Mouse (Mus musculus) hindbrain, embryonic 15.5 days (tissue): ENCODE results near the gene Slc2a3. TPM values are rescaled to one million over a fixed set of nuclear protein-coding genes. Genes with fewer than 3 reads are reported as not detected.
A peak's percentile ranks its signal among the peaks of the same experiment; 100 is the strongest.

Source experiments
- ATAC-seq: fragments of 200-750 bp; cut with Nextera tagmentation; 2 replicates; pipeline ENCODE4 v1.8.0; 2017; ENCODE audit warnings: low read depth, moderate number of reproducible peaks, moderate TSS enrichment; ENCODE audit not compliant: low FRiP score
- H3K27ac ChIP-seq: fragments of 300-500 bp; sonication (generic); replicated peaks from 2 replicates; pipeline ENCODE4 v1.5.1; 2015; ENCODE audit warnings: mild to moderate bottlenecking, inconsistent platforms
- H3K27me3 ChIP-seq: fragments of 300-500 bp; sonication (generic); 2 replicates; pipeline ENCODE4 v1.6.1; 2015; ENCODE audit warnings: control low read depth, inconsistent platforms
- H3K36me3 ChIP-seq: fragments of 300-500 bp; sonication (generic); 2 replicates; pipeline ENCODE4 v1.6.1; 2015; ENCODE audit warnings: control low read depth, inconsistent platforms
- H3K4me1 ChIP-seq: fragments of 300-500 bp; sonication (generic); replicated peaks from 2 replicates; pipeline ENCODE4 v1.6.1; 2015; ENCODE audit warnings: control low read depth, inconsistent platforms
- H3K4me2 ChIP-seq: fragments of 300-500 bp; sonication (generic); 2 replicates; pipeline ENCODE4 v1.6.1; 2015; ENCODE audit warnings: moderate library complexity, mild to moderate bottlenecking, inconsistent platforms
- H3K4me3 ChIP-seq: fragments of 300-500 bp; sonication (generic); 2 replicates; pipeline ENCODE4 v1.5.1; 2015; ENCODE audit warnings: mild to moderate bottlenecking, inconsistent platforms
- H3K9ac ChIP-seq: fragments of 300-500 bp; sonication (generic); 2 replicates; pipeline ENCODE4 v1.6.1; 2015; ENCODE audit warnings: inconsistent platforms
- H3K9me3 ChIP-seq: fragments of 300-500 bp; sonication (generic); 2 replicates; pipeline ENCODE4 v1.6.1; 2016; ENCODE audit warnings: control low read depth, inconsistent platforms
- WGBS: fragments of 180-500 bp; shearing (Covaris S2); methylation state at CpG from one replicate; pipeline ENCODE4 v1.1.7; 2015; 5-methylcytosine and 5-hydroxymethylcytosine counted together
- polyA plus RNA-seq: library from polyadenylated mRNA; unstranded; fragments of >200 nt; fragmentation: Nextera tagmentation; extraction: Ambion mirVana; gene quantifications from 2 replicates; pipeline ENCODE4 v1.2.1, GENCODE M21; 2015

Gene Slc2a3
- polyA plus RNA-seq, 1 experiment from 2014 or later: 44.5 TPM

- Histone ChIP-seq H3K36me3 (no peaks in the 10 kb centered on the region), H3K9me3 (no peaks in the 10 kb centered on the region), H3K27ac (peak overlapping the region; percentile 39; the same call in 1 of the 2 replicates), H3K27me3 (no peaks in the 10 kb centered on the region), H3K4me2 (peak overlapping the region; percentile 83), H3K4me3 (peak overlapping the region; percentile 78), H3K4me1 (peaks cover 43% of the 10 kb centered on the region), H3K9ac (peak overlapping the region; percentile 81)
- peak; percentile 81 for ATAC-seq
- 0% methylated on average over 37 of the region's 38 CpGs for WGBS
Measured at GRCm38 (mm10) chr6:122820071-122820798, 18.8 kb upstream of the Slc2a3 start.

- WGBS: 2% methylated on average over 52 of the region's 61 CpGs
- H3K4me3 ChIP-seq: peak within 1 kb of the TSS; percentile 78
- ATAC-seq: peak; percentile 85
- peak within 1 kb of the TSS; percentile 54; the same call in 1 of the 2 replicates for H3K27ac ChIP-seq
- H3K9ac ChIP-seq: peak within 1 kb of the TSS; percentile 81
- H3K36me3 ChIP-seq: no peaks in the 10 kb centered on the region
- H3K4me2 ChIP-seq: peak within 1 kb of the TSS; percentile 83
- H3K27me3 ChIP-seq: no peaks in the 10 kb centered on the region
- peaks cover 41% of the 10 kb centered on the region for H3K4me1 ChIP-seq
- H3K9me3 ChIP-seq: no peaks in the 10 kb centered on the region
Measured at GRCm38 (mm10) chr6:122819306-122820070, 18.0 kb upstream of the Slc2a3 start, which contains the start of gene Foxj2. TSS of gene Foxj2 (plus strand) at chr6:122819914.

- H3K36me3 ChIP-seq: no peaks in the 10 kb centered on the region
- no peak for ATAC-seq
- no peaks in the 10 kb centered on the region for H3K27me3 ChIP-seq
- H3K4me1 ChIP-seq: peaks cover 12% of the 10 kb centered on the region
- no peak overlapping the region for H3K4me2 ChIP-seq
- H3K4me3 ChIP-seq: no peak overlapping the region
- H3K27ac ChIP-seq: no peak overlapping the region
- no peak overlapping the region for H3K9ac ChIP-seq
- no peaks in the 10 kb centered on the region for H3K9me3 ChIP-seq
- WGBS: 93% methylated on average over 4 of the region's 4 CpGs
Measured at GRCm38 (mm10) chr6:122813640-122814039, 12.2 kb upstream of the Slc2a3 start.

- no peak for ATAC-seq
- H3K4me3 ChIP-seq: no peak overlapping the region
- no peak overlapping the region for H3K27ac ChIP-seq
- 91% methylated on average over 4 of the region's 4 CpGs for WGBS
- H3K27me3 ChIP-seq: no peaks in the 10 kb centered on the region
- no peak overlapping the region for H3K9ac ChIP-seq
- no peaks in the 10 kb centered on the region for H3K9me3 ChIP-seq
- H3K36me3 ChIP-seq: no peaks in the 10 kb centered on the region
- peaks cover 12% of the 10 kb centered on the region for H3K4me1 ChIP-seq
- no peak overlapping the region for H3K4me2 ChIP-seq
Measured at GRCm38 (mm10) chr6:122812716-122813115, 11.3 kb upstream of the Slc2a3 start.

- no peaks in the 10 kb centered on the region for H3K36me3 ChIP-seq
- H3K27me3 ChIP-seq: no peaks in the 10 kb centered on the region
- peak overlapping the region; percentile 99 for H3K27ac ChIP-seq
- ATAC-seq: no peak
- no peaks in the 10 kb centered on the region for H3K9me3 ChIP-seq
- peak overlapping the region; percentile 80 for H3K4me2 ChIP-seq
- peak overlapping the region; percentile 85 for H3K4me3 ChIP-seq
- peaks cover 12% of the 10 kb centered on the region for H3K4me1 ChIP-seq
- H3K9ac ChIP-seq: peak overlapping the region; percentile 20; the same call in 1 of the 2 replicates
- WGBS: 28% methylated on average over 16 of the region's 16 CpGs
Measured at GRCm38 (mm10) chr6:122811771-122812600, 10.5 kb upstream of the Slc2a3 start.

GRCm38 (mm10) chr6:122811280-122811652 lies 9.8 kb upstream of the Slc2a3 start:
- ATAC-seq: peak; percentile 92

GRCm38 (mm10) chr6:122810615-122811279 lies 9.3 kb upstream of the Slc2a3 start:
- peak overlapping the region; percentile 78 for H3K9ac ChIP-seq
- under 1% methylated on average over 30 of the region's 30 CpGs for WGBS
- H3K36me3 ChIP-seq: no peaks in the 10 kb centered on the region
- no peaks in the 10 kb centered on the region for H3K27me3 ChIP-seq
- peak; percentile 99 for ATAC-seq
- peak overlapping the region; percentile 99 for H3K27ac ChIP-seq
- no peaks in the 10 kb centered on the region for H3K9me3 ChIP-seq
- H3K4me2 ChIP-seq: peak overlapping the region; percentile 80
- peak overlapping the region; percentile 85 for H3K4me3 ChIP-seq
- peaks cover 12% of the 10 kb centered on the region for H3K4me1 ChIP-seq

More at GRCm38 (mm10) chr6:122811280-122811652, 9.8 kb upstream of the Slc2a3 start:
- Histone ChIP-seq H3K27me3 (no peaks in the 10 kb centered on the region), H3K27ac (peak overlapping the region; percentile 99), H3K9me3 (no peaks in the 10 kb centered on the region), H3K9ac (peak overlapping the region; percentile 78), H3K4me1 (peaks cover 12% of the 10 kb centered on the region), H3K36me3 (no peaks in the 10 kb centered on the region), H3K4me3 (peak overlapping the region; percentile 85), H3K4me2 (peak overlapping the region; percentile 80)
- under 1% methylated on average over 36 of the region's 38 CpGs for WGBS

GRCm38 (mm10) chr6:122810022-122810614 lies 8.7 kb upstream of the Slc2a3 start:
- 1% methylated on average over 11 of the region's 11 CpGs for WGBS
- H3K4me1 ChIP-seq: peaks cover 12% of the 10 kb centered on the region
- peak overlapping the region; percentile 85 for H3K4me3 ChIP-seq
- peak overlapping the region; percentile 59 for H3K9ac ChIP-seq
- no peaks in the 10 kb centered on the region for H3K36me3 ChIP-seq
- H3K9me3 ChIP-seq: no peaks in the 10 kb centered on the region
- no peaks in the 10 kb centered on the region for H3K27me3 ChIP-seq
- peak overlapping the region; percentile 99 for H3K27ac ChIP-seq
- H3K4me2 ChIP-seq: peak overlapping the region; percentile 80
- ATAC-seq: no peak; the same call in 1 of the 2 replicates

GRCm38 (mm10) chr6:122804418-122804817 lies 3.0 kb upstream of the Slc2a3 start:
- Histone ChIP-seq H3K4me1 (peaks cover 11% of the 10 kb centered on the region), H3K9ac (no peak overlapping the region), H3K4me2 (no peak overlapping the region), H3K27me3 (peaks cover 12% of the 10 kb centered on the region), H3K36me3 (no peaks in the 10 kb centered on the region), H3K27ac (no peak overlapping the region), H3K9me3 (no peaks in the 10 kb centered on the region), H3K4me3 (no peak overlapping the region)
- WGBS: 26% methylated on average over 5 of the region's 5 CpGs
- ATAC-seq: no peak

GRCm38 (mm10) chr6:122801801-122802514 lies 518 bp upstream of the Slc2a3 start:
- peak overlapping the region; percentile 92 for H3K4me2 ChIP-seq
- H3K36me3 ChIP-seq: no peaks in the 10 kb centered on the region
- peak overlapping the region; percentile 84 for H3K27ac ChIP-seq
- H3K9ac ChIP-seq: peak overlapping the region; percentile 81
- ATAC-seq: peak; percentile 81
- peaks cover 12% of the 10 kb centered on the region for H3K27me3 ChIP-seq
- WGBS: 3% methylated on average over 34 of the region's 34 CpGs
- H3K4me3 ChIP-seq: peak overlapping the region; percentile 71
- peaks cover 11% of the 10 kb centered on the region for H3K4me1 ChIP-seq
- no peaks in the 10 kb centered on the region for H3K9me3 ChIP-seq
